Mouse (Mus musculus) thymus, adult 2 months (tissue): ENCODE measurements around the gene Ifna1. TPM values are rescaled to one million over a fixed set of nuclear protein-coding genes. Genes with fewer than 3 reads are reported as not detected.

Experiments used
- DNase-seq: peaks from one replicate; pipeline ENCODE4 v3.0.0; 2021
- H3K27ac ChIP-seq: fragments of 200-500 bp; 2 replicates; pipeline ENCODE4 v1.5.1; 2012; ENCODE audit warnings: low read length, control low read depth; ENCODE audit not compliant: control insufficient read depth, insufficient read depth
- H3K27me3 ChIP-seq: fragments of 200-500 bp; 2 replicates; pipeline ENCODE4 v1.6.1; 2012; ENCODE audit warnings: mild to moderate bottlenecking, low read length, moderate library complexity, mixed read lengths; ENCODE audit not compliant: control insufficient read depth, insufficient read depth
- H3K36me3 ChIP-seq: fragments of 200-500 bp; 2 replicates; pipeline ENCODE4 v1.6.1; 2012; ENCODE audit warnings: mild to moderate bottlenecking, low read length, moderate library complexity; ENCODE audit not compliant: control insufficient read depth, insufficient read depth
- H3K4me1 ChIP-seq: fragments of 200-500 bp; replicated peaks from 2 replicates; pipeline ENCODE4 v1.6.1; 2012; ENCODE audit warnings: low read length; ENCODE audit not compliant: control insufficient read depth, insufficient read depth
- H3K4me3 ChIP-seq: fragments of 200-500 bp; 2 replicates; pipeline ENCODE4 v1.5.1; 2012; ENCODE audit warnings: mild to moderate bottlenecking, low read length, control low read depth, moderate library complexity; ENCODE audit not compliant: control insufficient read depth, insufficient read depth
- CTCF ChIP-seq: fragments of 200-500 bp; IDR thresholded peaks from 2 replicates; pipeline ENCODE4 v1.5.1; 2012; ENCODE audit warnings: mild to moderate bottlenecking, control low read depth, low read length, moderate library complexity, borderline replicate concordance; ENCODE audit not compliant: control insufficient read depth, poor library complexity, insufficient read depth; ENCODE audit errors: extremely low read depth
- POLR2A ChIP-seq: fragments of 200-500 bp; IDR thresholded peaks from 2 replicates; pipeline ENCODE4 v1.6.1; 2012; ENCODE audit warnings: mild to moderate bottlenecking, low read length, control low read depth, moderate library complexity; ENCODE audit not compliant: control insufficient read depth, poor library complexity, insufficient read depth; ENCODE audit errors: extremely low read depth
- WGBS: fragments of 180-500 bp; shearing (Covaris S2); methylation state at CpG from one replicate; pipeline ENCODE4 v1.1.7; 2018; 5-methylcytosine and 5-hydroxymethylcytosine counted together
- polyA plus RNA-seq: library from polyadenylated mRNA; depleted of rRNA; stranded (reverse); fragments of >200 nt; gene quantifications from 2 replicates; pipeline ENCODE4 v1.2.3, GENCODE M21; 2012; rRNA removed

Gene Ifna1
- polyA plus RNA-seq, 1 experiment: not detected

DNA sequence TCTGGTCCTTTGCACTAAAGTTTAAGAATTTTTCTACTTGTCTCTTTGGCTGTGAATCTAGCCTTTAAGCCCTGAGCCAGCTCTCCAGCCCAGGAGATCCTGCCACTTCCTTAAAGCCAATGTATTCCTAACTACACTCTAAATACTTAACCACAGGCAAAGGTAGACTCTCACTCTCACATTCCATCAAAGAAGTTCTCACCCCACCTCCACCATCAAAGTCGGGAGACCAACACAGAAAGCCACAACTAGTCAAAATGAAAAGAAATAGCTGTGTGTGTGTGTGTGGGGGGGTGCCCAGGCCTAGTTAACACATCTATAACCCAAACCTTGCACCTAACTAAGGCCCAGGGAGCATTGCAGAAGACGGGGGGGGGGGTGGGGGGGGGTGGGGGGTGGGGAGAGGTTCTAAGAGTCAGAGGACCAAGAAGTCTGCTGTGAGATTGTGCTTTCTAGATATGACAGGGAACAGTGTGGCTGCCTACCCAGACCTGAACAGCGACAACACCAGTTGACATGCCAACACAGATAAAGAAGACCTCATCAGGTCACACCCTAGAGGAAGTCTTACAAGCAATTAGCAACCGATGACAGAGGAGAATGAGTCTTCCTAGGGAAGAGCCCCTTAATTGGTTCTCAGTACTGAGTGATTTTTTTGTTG lies 25.7 kb downstream of the Ifna1 start:
- Histone ChIP-seq H3K4me3 (no peak overlapping the region), H3K36me3 (no peaks in the 10 kb centered on the region), H3K4me1 (0 out of 2 replicates have a peak, but pooled peaks cover 3% of the 10 kb centered on the region), H3K27me3 (no peaks in the 10 kb centered on the region), H3K27ac (no peak overlapping the region)
- TF ChIP-seq POLR2A: no peak
- TF ChIP-seq CTCF: no peak
- DNase-seq: no peak
- WGBS: 55% methylated on average over 4 of the region's 4 CpGs

GRCm38 (mm10) chr4:88876520-88876919 lies 26.6 kb downstream of the Ifna1 start:
- Histone ChIP-seq H3K36me3 (no peaks in the 10 kb centered on the region), H3K27me3 (no peaks in the 10 kb centered on the region), H3K27ac (no peak overlapping the region), H3K4me1 (0 out of 2 replicates have a peak, but pooled peaks cover 3% of the 10 kb centered on the region), H3K4me3 (no peak overlapping the region)
- no peak for TF ChIP-seq POLR2A
- no peak for DNase-seq
- 67% methylated on average over 4 of the region's 4 CpGs for WGBS

- Histone ChIP-seq H3K27me3 (no peaks in the 10 kb centered on the region), H3K27ac (no peak overlapping the region), H3K4me3 (no peak overlapping the region), H3K36me3 (no peaks in the 10 kb centered on the region), H3K4me1 (0 out of 2 replicates have a peak, but pooled peaks cover 3% of the 10 kb centered on the region)
- 10% methylated on average over 10 of the region's 10 CpGs for WGBS
- TF ChIP-seq POLR2A (no peak), CTCF (no peak)
- DNase-seq: peak; percentile 16
These were observed 28.4 kb downstream of the Ifna1 start for GRCm38 (mm10) chr4:88878246-88878645.

GRCm38 (mm10) chr4:88878772-88879171 lies 28.9 kb downstream of the Ifna1 start:
- Histone ChIP-seq H3K4me3 (no peak overlapping the region), H3K36me3 (no peaks in the 10 kb centered on the region), H3K4me1 (0 out of 2 replicates have a peak, but pooled peaks cover 3% of the 10 kb centered on the region), H3K27me3 (no peaks in the 10 kb centered on the region), H3K27ac (no peak overlapping the region)
- TF ChIP-seq CTCF: no peak
- 68% methylated on average over 4 of the region's 4 CpGs for WGBS
- DNase-seq: no peak

DNA sequence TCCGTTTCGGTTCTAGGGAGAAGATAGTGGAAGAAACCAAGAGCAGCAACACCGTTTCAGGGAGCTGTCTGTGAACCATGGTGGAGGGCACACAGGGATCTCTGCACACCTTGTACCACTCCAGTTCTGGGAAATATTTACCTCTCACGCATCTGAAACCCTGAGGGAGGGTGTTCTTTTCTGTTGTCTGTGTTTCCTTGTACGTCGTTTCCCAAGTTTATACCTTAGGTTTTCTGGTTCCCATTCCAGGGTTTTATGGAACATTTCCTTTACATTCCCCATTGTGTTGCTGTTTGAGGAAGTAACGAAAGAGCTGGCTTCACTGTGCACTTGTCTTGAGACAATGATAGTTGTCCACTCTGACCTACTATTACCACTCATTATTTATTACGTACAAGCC lies 30.2 kb downstream of the Ifna1 start, which contains the start of gene Ifne:
TSS of gene Ifne (minus strand) at position 101 of the 400 bp plus-strand sequence.
- Histone ChIP-seq H3K27ac (no peak within 1 kb of the TSS), H3K4me1 (0 out of 2 replicates have a peak, but pooled peaks cover 3% of the 10 kb centered on the region), H3K4me3 (no peak within 1 kb of the TSS), H3K36me3 (no peaks in the 10 kb centered on the region), H3K27me3 (no peaks in the 10 kb centered on the region)
- TF ChIP-seq POLR2A (no peak), CTCF (no peak)
- 90% methylated on average over 8 of the region's 8 CpGs for WGBS
- no peak for DNase-seq

DNA sequence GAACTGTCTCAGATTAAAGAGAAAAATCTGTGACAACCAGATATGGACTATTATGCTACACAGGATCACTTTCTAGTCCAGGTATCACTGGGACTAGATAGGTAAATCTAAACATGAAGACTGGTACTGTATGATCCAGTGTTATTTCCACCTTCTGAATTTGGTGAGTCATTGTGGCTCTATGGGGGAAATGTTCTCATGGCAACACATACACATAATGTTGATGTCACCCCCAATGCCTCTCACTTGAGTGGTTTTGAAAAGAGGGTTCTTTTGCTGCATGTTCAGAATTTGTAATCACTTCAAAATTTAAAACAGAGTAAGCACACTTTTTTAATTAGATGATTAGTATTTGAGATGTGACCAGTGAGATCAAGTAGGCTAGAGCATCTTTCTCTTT lies 38.3 kb downstream of the Ifna1 start:
- no peak for TF ChIP-seq POLR2A
- no peak for TF ChIP-seq CTCF
- no peaks in the 10 kb centered on the region for H3K36me3 ChIP-seq
- no peaks in the 10 kb centered on the region for H3K27me3 ChIP-seq
- no peak overlapping the region for H3K27ac ChIP-seq
- H3K4me3 ChIP-seq: no peak overlapping the region
- DNase-seq: no peak
- H3K4me1 ChIP-seq: no peaks in the 10 kb centered on the region

DNA sequence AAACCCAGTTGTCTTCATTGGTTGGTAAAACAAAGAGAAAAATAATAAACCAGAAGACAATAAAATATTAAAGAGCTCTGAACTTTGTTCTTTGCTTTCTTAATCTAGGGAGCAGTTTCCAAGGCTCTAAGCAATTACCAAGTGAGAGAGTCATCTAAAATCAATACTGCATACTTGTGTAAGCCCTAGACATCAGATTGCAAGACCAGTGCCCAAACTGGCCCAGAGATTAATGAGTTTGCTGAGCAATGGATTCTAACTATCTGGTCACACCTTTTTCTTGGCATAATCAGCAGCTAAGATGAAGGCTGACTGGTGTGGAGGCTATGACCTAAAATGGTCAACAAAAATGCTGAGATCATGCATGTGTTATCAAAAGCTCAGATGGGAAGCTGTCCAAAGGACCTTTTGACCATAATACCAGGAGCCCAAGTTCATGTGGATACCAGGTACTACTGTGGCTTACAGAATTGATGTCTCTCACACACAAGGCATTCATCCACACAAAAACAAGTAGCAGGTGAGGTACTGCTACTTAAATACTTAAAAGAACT lies 43.4 kb downstream of the Ifna1 start:
- Histone ChIP-seq H3K36me3 (no peaks in the 10 kb centered on the region), H3K4me1 (no peaks in the 10 kb centered on the region), H3K27me3 (no peaks in the 10 kb centered on the region), H3K27ac (no peak overlapping the region), H3K4me3 (no peak overlapping the region)
- no peak for DNase-seq
- no peak for TF ChIP-seq CTCF
- TF ChIP-seq POLR2A: no peak

Other genes starting within 250 kb of the Ifna1 start
- gene Ifna12, start 246.7 kb upstream of the Ifna1 start, polyA plus RNA-seq: not detected in 2 replicates
- gene C87499, start 215.7 kb upstream of the Ifna1 start, polyA plus RNA-seq: not detected in 2 replicates
- gene Ifna13, start 205.6 kb upstream of the Ifna1 start, polyA plus RNA-seq: not detected in 2 replicates
- not detected in 2 replicates for gene Ifna16, start 173.2 kb upstream of the Ifna1 start, polyA plus RNA-seq
- not detected in 2 replicates for gene Ifna2, start 166.2 kb upstream of the Ifna1 start, polyA plus RNA-seq
- 0.17 TPM in 1 of 2 replicates, not detected in the other for gene Ifnab, start 158.7 kb upstream of the Ifna1 start, polyA plus RNA-seq
- gene Gm26566, start 128.3 kb upstream of the Ifna1 start, polyA plus RNA-seq: 0.86 and 1.5 TPM in 2 replicates
- gene Klhl9, start 127.6 kb upstream of the Ifna1 start, polyA plus RNA-seq: 21.3 and 29.3 TPM in 2 replicates
- gene Gm13271, start 95.2 kb upstream of the Ifna1 start, polyA plus RNA-seq: not detected in 2 replicates
- gene Gm13283, start 90.0 kb upstream of the Ifna1 start, polyA plus RNA-seq: 0.07 and 0.08 TPM in 2 replicates
- not detected in 2 replicates for gene Gm13290, start 76.3 kb upstream of the Ifna1 start, polyA plus RNA-seq
- not detected in 2 replicates for gene Gm13289, start 73.2 kb upstream of the Ifna1 start, polyA plus RNA-seq
- not detected in 2 replicates for gene Gm13272, start 70.2 kb upstream of the Ifna1 start, polyA plus RNA-seq
- 0.16 TPM in 1 of 2 replicates, not detected in the other for gene Ifnz, start 68.0 kb upstream of the Ifna1 start, polyA plus RNA-seq
- gene Gm13276, start 64.4 kb upstream of the Ifna1 start, polyA plus RNA-seq: not detected in 2 replicates
- gene Gm13277, start 61.5 kb upstream of the Ifna1 start, polyA plus RNA-seq: not detected in 2 replicates
- not detected in 2 replicates for gene Gm13278, start 58.5 kb upstream of the Ifna1 start, polyA plus RNA-seq
- not detected in 2 replicates for gene Gm13275, start 55.6 kb upstream of the Ifna1 start, polyA plus RNA-seq
- gene Gm13279, start 52.7 kb upstream of the Ifna1 start, polyA plus RNA-seq: not detected in 2 replicates
- gene Gm13285, start 50.4 kb upstream of the Ifna1 start, polyA plus RNA-seq: not detected in 2 replicates
- gene Gm13287, start 46.8 kb upstream of the Ifna1 start, polyA plus RNA-seq: not detected in 2 replicates
- gene Gm13288, start 44.6 kb upstream of the Ifna1 start, polyA plus RNA-seq: not detected in 2 replicates
- not detected in 2 replicates for gene Ifna7, start 33.9 kb upstream of the Ifna1 start, polyA plus RNA-seq
- not detected in 2 replicates for gene Ifna11, start 30.1 kb upstream of the Ifna1 start, polyA plus RNA-seq
- gene Ifna6, start 22.7 kb upstream of the Ifna1 start, polyA plus RNA-seq: not detected in 2 replicates
- not detected in 2 replicates for gene Ifna5, start 14.6 kb upstream of the Ifna1 start, polyA plus RNA-seq
- gene Ifna4, start 8.2 kb upstream of the Ifna1 start, polyA plus RNA-seq: not detected in 2 replicates
- not detected in 2 replicates for gene Ifne, start 30.1 kb downstream of the Ifna1 start, polyA plus RNA-seq